Mouse (Mus musculus): Measurements from ENCODE around the gene Pdgfa.

GRCm38 (mm10) chr5:139015097-139015496 is 17.9 kb upstream of the Pdgfa start:
- TF ChIP-seq POLR2A (IDR thresholded peaks at IDR 0.05; ENCODE audit: borderline replicate concordance, extremely low read depth, low read depth, low read length) (no peak), CTCF (IDR thresholded peaks at IDR 0.05; ENCODE audit: insufficient read depth, low read length) (no peak)
